Mouse (Mus musculus): ENCODE results near the gene Lrmp. TPM values are rescaled to one million over a fixed set of nuclear protein-coding genes. Genes with fewer than 3 reads are reported as not detected.
A peak's percentile ranks its signal among the peaks of the same experiment; 100 is the strongest.

Lrmp gene
- polyA plus RNA-seq, 1 experiment from 2014 or later: 15.2 TPM

DNA sequence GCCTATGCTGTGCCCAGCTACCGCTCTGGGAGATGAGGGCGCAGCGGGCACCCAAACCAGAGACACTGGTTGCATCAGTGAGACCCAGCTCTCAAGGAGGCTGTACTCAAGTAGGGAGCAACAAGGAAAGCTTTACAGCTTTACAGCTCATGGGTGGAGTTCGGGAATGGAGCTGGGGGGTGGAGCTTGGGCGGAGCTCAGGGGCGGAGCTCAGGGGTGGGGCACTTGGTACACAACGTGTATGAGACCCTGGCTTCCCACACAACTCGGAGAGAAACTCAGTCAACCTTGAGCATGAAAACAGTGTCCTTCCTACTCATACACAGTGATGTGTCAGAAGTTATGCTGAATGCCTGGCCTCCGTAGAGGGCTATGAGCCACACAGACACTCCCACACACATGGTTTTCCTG lies 60.1 kb downstream of the Lrmp start:
- no peak overlapping the region for H3K4me3 ChIP-seq (ENCODE audit: low read depth, low read length)
- ATAC-seq (ENCODE audit: low FRiP score, low TSS enrichment) (peak; percentile 77), DNase-seq (ENCODE audit: low spot score) (peak; percentile 78)

DNA sequence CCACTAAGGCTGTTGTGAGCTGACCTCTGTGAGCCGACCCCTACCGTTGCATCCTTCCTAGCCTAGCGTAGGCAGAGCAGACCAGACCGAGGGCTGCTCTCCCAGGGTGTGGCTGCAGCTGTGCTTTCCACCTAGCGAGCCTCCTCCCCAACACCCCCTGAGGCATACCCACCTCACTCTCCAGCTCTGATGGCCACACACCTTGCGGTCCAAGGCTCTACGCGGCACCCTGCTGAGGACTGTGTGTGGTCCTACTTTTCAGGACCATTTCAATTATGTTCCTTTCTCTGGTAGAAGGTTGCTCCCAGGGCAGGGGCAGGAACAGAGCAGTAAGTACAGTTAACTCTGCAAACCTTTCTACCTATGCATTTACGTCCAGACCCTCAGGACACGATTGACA lies 61.0 kb downstream of the Lrmp start:
- 0 out of 2 replicates have a peak, but pooled peaks have one; percentile 6 for ATAC-seq (ENCODE audit: low FRiP score, low TSS enrichment)
- H3K27me3 ChIP-seq (ENCODE audit: control insufficient read depth, insufficient read depth, low read length): no peaks in the 10 kb centered on the region
- H3K9me3 ChIP-seq (ENCODE audit: control insufficient read depth, low read length): no peaks in the 10 kb centered on the region
- DNase-seq (ENCODE audit: low spot score): no peak
- H3K9ac ChIP-seq (ENCODE audit: low read length): no peak overlapping the region
- peaks cover 10% of the 10 kb centered on the region for H3K4me1 ChIP-seq (replicated peaks; ENCODE audit: control insufficient read depth, insufficient read depth)
- H3K36me3 ChIP-seq (ENCODE audit: control insufficient read depth, insufficient read depth, low read length): no peaks in the 10 kb centered on the region
- H3K4me3 ChIP-seq (ENCODE audit: low read depth, low read length): no peak overlapping the region
- TF ChIP-seq EP300 (optimal IDR thresholded peaks at IDR 0.05) (no peak), CTCF (IDR thresholded peaks at IDR 0.05; ENCODE audit: low read depth) (no peak)
- H3K4me2 ChIP-seq (replicated peaks; ENCODE audit: low read depth): no peak overlapping the region
- WGBS: 65% methylated on average over 10 of the region's 10 CpGs
- no peak overlapping the region for H3K27ac ChIP-seq (replicated peaks)

More for the DNA sequence above, 60.1 kb downstream of the Lrmp start:
- 39% methylated on average over 9 of the region's 9 CpGs for WGBS
- Histone ChIP-seq H3K9ac (ENCODE audit: low read length) (no peak overlapping the region), H3K4me2 (replicated peaks; ENCODE audit: low read depth) (peak overlapping the region; percentile 23; the same call in 1 of the 2 replicates), H3K27ac (replicated peaks) (0 out of 2 replicates have a peak overlapping the region, but pooled peaks have one; percentile 18), H3K4me1 (replicated peaks; ENCODE audit: control insufficient read depth, insufficient read depth) (peaks cover 10% of the 10 kb centered on the region), H3K36me3 (ENCODE audit: control insufficient read depth, insufficient read depth, low read length) (no peaks in the 10 kb centered on the region), H3K9me3 (ENCODE audit: control insufficient read depth, low read length) (no peaks in the 10 kb centered on the region), H3K27me3 (ENCODE audit: control insufficient read depth, insufficient read depth, low read length) (no peaks in the 10 kb centered on the region)
- no peak for TF ChIP-seq EP300 (optimal IDR thresholded peaks at IDR 0.05)
- no peak for TF ChIP-seq CTCF (IDR thresholded peaks at IDR 0.05; ENCODE audit: low read depth)

DNA sequence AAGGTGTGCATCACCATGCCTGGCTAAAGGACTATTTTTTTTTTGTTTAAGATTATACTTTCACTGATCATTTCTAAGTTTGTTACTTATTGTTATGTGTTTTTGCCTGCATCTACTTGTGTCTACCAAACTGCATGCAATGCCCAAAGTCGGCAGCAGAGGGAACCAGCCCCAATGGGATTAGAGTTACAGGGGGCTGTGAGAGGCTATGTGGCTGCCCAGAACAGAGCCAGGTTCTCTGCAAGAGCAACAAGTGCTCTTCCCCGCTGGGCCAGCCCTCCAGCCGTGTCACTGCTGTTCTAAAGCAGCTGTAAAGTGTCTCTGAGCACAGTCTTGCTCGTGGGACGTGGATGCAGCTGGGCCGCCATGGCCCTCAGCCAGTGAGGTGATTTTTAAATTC lies 64.2 kb downstream of the Lrmp start:
- ATAC-seq (ENCODE audit: low FRiP score, low TSS enrichment): no peak
- H3K27ac ChIP-seq (replicated peaks): no peak overlapping the region
- H3K4me1 ChIP-seq (replicated peaks; ENCODE audit: control insufficient read depth, insufficient read depth): 0 out of 2 replicates have a peak, but pooled peaks cover 4% of the 10 kb centered on the region
- H3K4me2 ChIP-seq (replicated peaks; ENCODE audit: low read depth): no peak overlapping the region
- H3K36me3 ChIP-seq (ENCODE audit: control insufficient read depth, insufficient read depth, low read length): no peaks in the 10 kb centered on the region
- H3K27me3 ChIP-seq (ENCODE audit: control insufficient read depth, insufficient read depth, low read length): no peaks in the 10 kb centered on the region
- TF ChIP-seq CTCF (IDR thresholded peaks at IDR 0.05; ENCODE audit: low read depth) (peak; percentile 82), EP300 (optimal IDR thresholded peaks at IDR 0.05) (no peak)
- H3K9me3 ChIP-seq (ENCODE audit: control insufficient read depth, low read length): no peaks in the 10 kb centered on the region
- peak; percentile 61 for DNase-seq (ENCODE audit: low spot score)
- no peak overlapping the region for H3K4me3 ChIP-seq (ENCODE audit: low read depth, low read length)
- H3K9ac ChIP-seq (ENCODE audit: low read length): no peak overlapping the region
- 48% methylated on average over 6 of the region's 6 CpGs for WGBS

DNA sequence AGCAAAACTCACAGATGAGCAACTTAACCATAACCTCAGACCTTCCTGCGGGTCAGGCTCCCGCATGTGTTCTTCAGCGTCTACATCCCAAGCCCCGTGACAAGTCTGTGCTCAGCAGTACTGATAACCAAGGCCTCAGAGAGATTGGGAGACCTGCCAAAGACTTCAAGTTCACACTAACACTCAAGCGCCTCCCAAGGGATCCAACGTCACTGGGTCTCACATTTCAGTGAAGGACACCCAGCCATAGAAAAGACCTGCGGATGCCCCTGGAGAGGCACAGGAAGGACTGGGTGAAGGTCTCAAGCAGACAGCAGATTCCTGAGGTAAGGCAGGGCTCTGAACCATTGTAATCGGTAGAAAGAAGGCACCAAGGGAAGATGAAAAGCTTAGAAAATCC lies 66.6 kb downstream of the Lrmp start:
- H3K9me3 ChIP-seq (ENCODE audit: control insufficient read depth, low read length): no peaks in the 10 kb centered on the region
- no peak overlapping the region for H3K9ac ChIP-seq (ENCODE audit: low read length)
- H3K27me3 ChIP-seq (ENCODE audit: control insufficient read depth, insufficient read depth, low read length): no peaks in the 10 kb centered on the region
- H3K4me2 ChIP-seq (replicated peaks; ENCODE audit: low read depth): no peak overlapping the region
- ATAC-seq (ENCODE audit: low FRiP score, low TSS enrichment) (peak; percentile 33; the same call in 1 of the 2 replicates), DNase-seq (ENCODE audit: low spot score) (no peak)
- TF ChIP-seq CTCF (IDR thresholded peaks at IDR 0.05; ENCODE audit: low read depth) (no peak), EP300 (optimal IDR thresholded peaks at IDR 0.05) (no peak)
- no peaks in the 10 kb centered on the region for H3K4me1 ChIP-seq (replicated peaks; ENCODE audit: control insufficient read depth, insufficient read depth)
- no peak overlapping the region for H3K4me3 ChIP-seq (ENCODE audit: low read depth, low read length)
- WGBS: 53% methylated on average over 8 of the region's 8 CpGs
- H3K36me3 ChIP-seq (ENCODE audit: control insufficient read depth, insufficient read depth, low read length): no peaks in the 10 kb centered on the region
- H3K27ac ChIP-seq (replicated peaks): no peak overlapping the region

DNA sequence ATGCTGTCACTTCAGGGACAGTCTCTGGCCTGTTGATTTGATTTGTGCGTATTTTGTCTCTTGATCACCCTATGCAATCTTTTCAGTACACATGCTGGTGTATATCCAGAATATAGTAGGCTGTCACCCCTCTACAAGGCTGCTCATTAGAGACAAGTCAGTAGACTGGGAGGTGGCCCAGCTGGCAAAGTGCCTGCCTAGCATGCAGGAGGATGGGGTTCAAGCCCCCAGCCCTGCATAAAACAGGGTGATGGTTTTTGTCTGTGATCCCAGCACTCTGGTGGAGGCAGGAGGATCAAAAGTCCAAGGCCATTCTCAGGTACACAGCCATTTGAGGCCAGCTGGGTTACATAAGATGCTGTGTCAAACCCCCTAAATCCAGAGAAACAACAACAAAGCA lies 70.6 kb downstream of the Lrmp start:
- WGBS: 85% methylated on average over 1 of the region's 1 CpGs
- Histone ChIP-seq H3K27me3 (ENCODE audit: control insufficient read depth, insufficient read depth, low read length) (no peaks in the 10 kb centered on the region), H3K9me3 (ENCODE audit: control insufficient read depth, low read length) (no peaks in the 10 kb centered on the region), H3K9ac (ENCODE audit: low read length) (no peak overlapping the region), H3K36me3 (ENCODE audit: control insufficient read depth, insufficient read depth, low read length) (no peaks in the 10 kb centered on the region), H3K27ac (replicated peaks) (no peak overlapping the region), H3K4me3 (ENCODE audit: low read depth, low read length) (no peak overlapping the region), H3K4me2 (replicated peaks; ENCODE audit: low read depth) (no peak overlapping the region), H3K4me1 (replicated peaks; ENCODE audit: control insufficient read depth, insufficient read depth) (no peaks in the 10 kb centered on the region)
- DNase-seq (ENCODE audit: low spot score): no peak
- TF ChIP-seq CTCF (IDR thresholded peaks at IDR 0.05; ENCODE audit: low read depth) (no peak), EP300 (optimal IDR thresholded peaks at IDR 0.05) (no peak)
- no peak for ATAC-seq (ENCODE audit: low FRiP score, low TSS enrichment)

DNA sequence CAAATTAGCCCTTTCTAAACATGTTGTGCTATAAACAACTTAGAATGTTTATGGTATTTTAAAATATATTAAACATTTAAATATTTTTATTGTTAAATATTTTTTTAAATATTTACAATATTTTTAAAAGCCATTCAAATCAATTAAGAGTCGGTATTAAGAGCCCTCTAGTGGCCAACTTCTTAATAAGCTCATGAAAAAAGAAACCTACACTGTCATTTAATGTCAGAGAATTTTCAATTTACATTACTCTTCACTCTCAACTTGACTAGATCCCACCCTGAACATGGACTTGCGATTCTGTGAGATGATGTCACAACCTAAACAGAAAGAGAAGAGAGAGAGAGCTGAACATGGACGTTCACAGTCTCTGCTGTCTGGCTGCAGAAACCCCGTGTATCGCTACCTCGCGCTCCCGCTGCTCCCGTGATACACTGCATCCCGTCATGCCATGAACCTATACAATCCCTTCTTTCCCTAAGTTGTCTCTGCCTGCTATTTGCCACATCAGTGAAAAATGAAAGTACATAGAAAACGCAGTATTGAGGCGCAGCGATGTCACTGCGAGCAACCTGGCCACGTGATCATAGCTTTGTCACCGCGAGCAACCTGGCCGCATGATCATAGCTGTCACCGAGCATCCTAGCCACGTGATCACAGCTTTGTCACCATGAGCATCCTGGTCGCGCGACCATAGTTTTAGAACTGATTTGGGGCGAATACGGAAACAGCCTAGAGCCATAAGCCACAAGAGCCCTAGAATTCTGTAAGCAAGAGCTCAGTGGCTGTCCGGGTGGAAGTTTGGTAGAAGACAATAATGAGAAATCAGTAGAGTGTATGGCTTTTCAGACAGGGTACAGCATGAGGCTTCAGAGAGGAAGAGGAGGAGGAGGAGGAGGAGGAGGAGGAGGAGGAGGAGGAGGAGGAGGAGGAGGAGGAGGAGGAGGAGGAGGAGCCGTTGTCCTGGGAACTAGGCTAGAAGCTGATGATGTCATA lies 71.9 kb downstream of the Lrmp start:
- no peak for TF ChIP-seq EP300 (optimal IDR thresholded peaks at IDR 0.05)
- peak; percentile 65 for TF ChIP-seq CTCF (IDR thresholded peaks at IDR 0.05; ENCODE audit: low read depth)
- H3K4me3 ChIP-seq (ENCODE audit: low read depth, low read length): peak overlapping the region; percentile 27
- peak overlapping the region; percentile 46 for H3K4me2 ChIP-seq (replicated peaks; ENCODE audit: low read depth)
- no peaks in the 10 kb centered on the region for H3K9me3 ChIP-seq (ENCODE audit: control insufficient read depth, low read length)
- 0 out of 2 replicates have a peak, but pooled peaks have one; percentile 53 for ATAC-seq (ENCODE audit: low FRiP score, low TSS enrichment)
- H3K27ac ChIP-seq (replicated peaks): no peak overlapping the region
- no peaks in the 10 kb centered on the region for H3K36me3 ChIP-seq (ENCODE audit: control insufficient read depth, insufficient read depth, low read length)
- no peak for DNase-seq (ENCODE audit: low spot score)
- no peaks in the 10 kb centered on the region for H3K27me3 ChIP-seq (ENCODE audit: control insufficient read depth, insufficient read depth, low read length)
- peak overlapping the region; percentile 35; the same call in 1 of the 2 replicates for H3K9ac ChIP-seq (ENCODE audit: low read length)
- WGBS: 55% methylated on average over 27 of the region's 27 CpGs
- no peaks in the 10 kb centered on the region for H3K4me1 ChIP-seq (replicated peaks; ENCODE audit: control insufficient read depth, insufficient read depth)

All from stomach, postnatal 0 days (tissue).